Mouse (Mus musculus) forebrain, embryonic 13.5 days (tissue): ENCODE data around the gene Dnah7a. TPM values are rescaled to one million over a fixed set of nuclear protein-coding genes. Genes with fewer than 3 reads are reported as not detected.
A peak's percentile ranks its signal among the peaks of the same experiment; 100 is the strongest.
"Not testable (repeated sequence)": the region's sequence is repeated elsewhere in the genome, so short reads cannot be mapped to it uniquely, and the experiment has no call there.

ENCODE experiments used
- ATAC-seq: fragments of 200-750 bp; cut with Nextera tagmentation; 2 replicates; pipeline ENCODE4 v1.8.0; 2017
- H3K27ac ChIP-seq: fragments of 300-500 bp; sonication (generic); 2 replicates; pipeline ENCODE4 v1.5.1; 2015; ENCODE audit warnings: inconsistent platforms, mild to moderate bottlenecking, moderate library complexity
- H3K27me3 ChIP-seq: fragments of 300-500 bp; sonication (generic); 2 replicates; pipeline ENCODE4 v1.6.1; 2015; ENCODE audit warnings: mild to moderate bottlenecking, inconsistent platforms
- H3K36me3 ChIP-seq: fragments of 300-500 bp; sonication (generic); 2 replicates; pipeline ENCODE4 v1.6.1; 2015; ENCODE audit warnings: mild to moderate bottlenecking, inconsistent platforms; ENCODE audit not compliant: poor library complexity, severe bottlenecking
- H3K4me1 ChIP-seq: fragments of 300-500 bp; sonication (generic); 2 replicates; pipeline ENCODE4 v1.6.1; 2015; ENCODE audit warnings: inconsistent platforms
- H3K4me2 ChIP-seq: fragments of 300-500 bp; sonication (generic); 2 replicates; pipeline ENCODE4 v1.6.1; 2015; ENCODE audit warnings: inconsistent platforms, mild to moderate bottlenecking, moderate library complexity
- H3K4me3 ChIP-seq: fragments of 300-500 bp; sonication (generic); 2 replicates; pipeline ENCODE4 v1.5.1; 2015; ENCODE audit warnings: mild to moderate bottlenecking, inconsistent platforms
- H3K9ac ChIP-seq: fragments of 300-500 bp; sonication (generic); 2 replicates; pipeline ENCODE4 v1.6.1; 2015; ENCODE audit warnings: mild to moderate bottlenecking, inconsistent platforms
- H3K9me3 ChIP-seq: fragments of 300-500 bp; sonication (generic); replicated peaks from 2 replicates; pipeline ENCODE4 v1.6.1; 2016; ENCODE audit warnings: inconsistent platforms
- WGBS: fragments of 180-500 bp; shearing (Covaris S2); methylation state at CpG from one replicate; pipeline ENCODE4 v1.1.7; 2015; 5-methylcytosine and 5-hydroxymethylcytosine counted together
- polyA plus RNA-seq: library from polyadenylated mRNA; unstranded; fragments of >200 nt; fragmentation: Nextera tagmentation; extraction: Ambion mirVana; gene quantifications from 2 replicates; pipeline ENCODE4 v1.2.1, GENCODE M21; 2015

The Dnah7a gene
- polyA plus RNA-seq = 7.6 and 8.5 TPM in 2 replicates

DNA sequence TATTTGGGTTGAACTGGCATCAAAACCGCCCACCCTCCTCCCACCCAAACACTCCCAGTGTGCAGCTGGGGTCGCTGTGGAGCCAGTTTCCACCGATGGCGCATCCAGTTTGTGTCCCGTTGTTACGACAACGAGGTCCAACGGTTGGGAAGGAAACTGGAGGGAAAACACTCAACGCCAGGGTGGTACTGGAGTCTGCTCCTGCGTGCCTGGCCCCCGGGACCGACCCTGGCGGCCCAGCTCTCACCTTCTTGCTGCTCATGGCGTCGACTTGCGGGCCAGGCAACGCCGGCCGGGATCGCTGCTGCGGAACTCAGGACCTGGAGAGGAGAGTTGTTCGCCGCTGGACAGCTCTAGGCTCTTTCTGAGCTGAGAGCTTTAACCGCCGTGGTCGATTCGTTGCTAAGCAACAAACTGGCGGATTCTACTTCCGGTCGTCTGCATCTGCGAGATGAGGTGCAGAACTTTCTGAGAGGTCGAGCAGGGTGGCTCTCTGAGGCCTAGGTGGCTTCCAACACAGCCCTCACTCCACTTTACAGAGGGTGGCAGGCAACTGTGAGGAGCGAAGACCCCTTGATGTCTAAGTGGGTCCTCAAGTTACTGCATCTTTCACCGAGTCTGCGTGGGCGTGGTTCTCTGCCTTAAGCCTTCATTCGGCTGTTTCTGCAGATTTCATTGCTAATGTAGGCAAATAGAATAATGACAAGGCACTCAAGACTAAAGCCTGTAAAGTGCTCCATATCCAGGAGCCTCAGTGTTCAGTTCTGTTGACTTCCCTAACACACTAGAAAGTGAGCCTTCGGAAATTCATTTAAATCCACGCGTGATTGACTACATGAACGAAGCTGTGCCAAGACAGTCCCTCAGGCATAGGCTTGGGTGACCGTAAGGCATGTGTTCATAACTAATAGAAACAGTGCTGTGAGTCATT, at the start of gene Dnah7a:
Gene Dnah7a (minus strand): TSS at position 354 of the 931 bp plus-strand sequence.
- Histone ChIP-seq H3K4me2 (peak within 1 kb of the TSS; percentile 78), H3K9me3 (no peaks in the 10 kb centered on the region), H3K4me3 (peak within 1 kb of the TSS; percentile 57), H3K27me3 (no peaks in the 10 kb centered on the region), H3K9ac (peak within 1 kb of the TSS; percentile 73), H3K36me3 (no peaks in the 10 kb centered on the region), H3K27ac (peak within 1 kb of the TSS; percentile 70), H3K4me1 (peaks cover 12% of the 10 kb centered on the region; the same call in 1 of the 2 replicates)
- 14% methylated on average over 41 of the region's 42 CpGs for WGBS
- ATAC-seq = peak; percentile 90

DNA sequence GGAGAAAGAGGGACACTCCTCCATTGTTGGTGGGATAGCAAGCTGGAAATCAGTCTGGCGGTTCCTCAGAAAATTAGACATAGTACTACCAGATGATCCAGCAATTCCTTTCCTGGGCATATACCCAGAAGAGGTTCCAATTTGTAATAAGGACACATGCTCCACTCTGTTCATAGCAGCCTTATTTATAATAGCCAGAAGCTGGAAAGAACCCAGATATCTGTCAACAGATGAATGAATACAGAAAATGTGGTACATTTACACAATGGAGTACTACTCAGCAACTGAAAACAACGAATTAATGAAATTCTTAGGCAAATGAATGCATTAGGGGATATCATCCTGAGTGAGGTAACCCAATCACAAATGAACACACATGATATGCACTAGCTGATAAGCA, 46.9 kb upstream of the Dnah7a start:
- 83% methylated on average over 2 of the region's 2 CpGs for WGBS
- not testable (repeated sequence) for H3K4me1 ChIP-seq, ATAC-seq, H3K9ac ChIP-seq, H3K4me3 ChIP-seq, H3K36me3 ChIP-seq, H3K4me2 ChIP-seq, H3K9me3 ChIP-seq, H3K27me3 ChIP-seq, H3K27ac ChIP-seq

DNA sequence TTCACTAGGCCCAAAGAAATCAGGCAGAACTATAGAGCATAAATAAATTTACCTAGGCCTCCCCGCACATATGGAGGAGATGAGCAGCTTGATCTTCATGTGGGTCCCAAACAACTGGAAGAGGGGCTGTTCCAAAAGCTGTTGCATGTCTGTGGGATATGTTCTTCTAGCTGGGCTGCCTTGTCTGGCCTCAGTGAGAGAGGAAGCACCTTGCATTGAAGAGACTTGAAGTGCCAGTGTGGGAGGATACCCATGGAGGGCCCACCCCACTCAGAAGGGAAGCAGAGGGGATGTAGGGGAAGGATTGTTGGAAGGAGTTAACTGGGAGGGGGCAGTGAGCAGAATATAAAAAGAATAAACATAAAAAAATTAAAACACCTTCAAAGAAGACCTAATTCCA, 44.6 kb upstream of the Dnah7a start:
- Histone ChIP-seq H3K4me3 (no peak overlapping the region), H3K36me3 (no peaks in the 10 kb centered on the region), H3K27ac (no peak overlapping the region), H3K9ac (no peak overlapping the region), H3K4me2 (no peak overlapping the region), H3K9me3 (no peaks in the 10 kb centered on the region), H3K27me3 (no peaks in the 10 kb centered on the region; the same call in 1 of the 2 replicates), H3K4me1 (peaks cover 4% of the 10 kb centered on the region)
- no peak for ATAC-seq
- WGBS = 78% methylated on average over 1 of the region's 1 CpGs

DNA sequence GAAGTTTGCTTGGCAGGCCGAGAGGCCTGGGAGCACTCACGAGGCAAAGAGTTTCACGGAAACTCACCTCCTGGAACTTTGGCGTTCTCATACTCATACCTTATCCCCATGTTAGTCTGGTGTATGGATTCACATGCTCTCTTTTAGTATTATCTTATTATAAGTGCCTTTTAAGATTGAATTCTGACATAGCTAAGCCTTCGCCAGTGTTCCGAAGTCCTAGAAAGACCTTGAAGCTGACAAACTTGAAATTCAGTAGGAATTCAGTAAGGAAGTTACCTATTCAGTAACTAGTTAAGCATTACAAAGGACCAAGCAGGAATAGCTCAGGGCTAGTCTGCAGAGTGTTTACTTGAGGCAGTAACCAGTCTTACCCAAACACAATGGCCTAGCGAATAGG, 44.1 kb upstream of the Dnah7a start:
- not testable (repeated sequence) for H3K36me3 ChIP-seq, H3K27me3 ChIP-seq, H3K4me1 ChIP-seq, H3K4me3 ChIP-seq, H3K4me2 ChIP-seq, H3K27ac ChIP-seq, H3K9me3 ChIP-seq, ATAC-seq, H3K9ac ChIP-seq
- WGBS = 86% methylated on average over 7 of the region's 7 CpGs

DNA sequence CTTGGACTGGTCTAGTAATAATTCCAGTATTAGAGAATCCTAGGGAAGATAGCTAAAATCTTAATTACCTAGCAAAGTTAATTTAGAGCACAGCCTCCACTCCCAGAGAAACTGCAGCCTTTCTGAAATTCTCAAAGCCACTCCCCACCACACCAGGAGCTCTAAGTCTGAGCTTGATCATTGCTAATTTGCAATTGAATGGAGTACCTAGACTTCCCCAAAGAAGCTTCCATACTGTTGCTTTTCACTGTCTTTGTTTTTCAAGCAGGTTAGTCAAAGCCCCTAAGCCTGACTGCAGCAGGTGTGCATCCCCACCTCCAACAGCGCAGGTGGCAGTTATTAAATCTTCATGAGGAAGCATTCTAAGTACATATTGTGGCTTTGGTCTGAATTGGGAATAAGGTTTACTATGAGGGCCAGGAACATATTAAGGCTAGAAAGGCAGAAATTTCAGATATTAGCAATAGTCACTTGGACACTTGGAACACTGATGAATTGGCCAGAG, 43.3 kb upstream of the Dnah7a start:
- H3K27ac ChIP-seq, H3K4me2 ChIP-seq, H3K27me3 ChIP-seq, H3K9ac ChIP-seq, ATAC-seq, H3K4me3 ChIP-seq, H3K9me3 ChIP-seq, H3K36me3 ChIP-seq, H3K4me1 ChIP-seq: not testable (repeated sequence)
- 30% methylated on average over 1 of the region's 1 CpGs for WGBS

DNA sequence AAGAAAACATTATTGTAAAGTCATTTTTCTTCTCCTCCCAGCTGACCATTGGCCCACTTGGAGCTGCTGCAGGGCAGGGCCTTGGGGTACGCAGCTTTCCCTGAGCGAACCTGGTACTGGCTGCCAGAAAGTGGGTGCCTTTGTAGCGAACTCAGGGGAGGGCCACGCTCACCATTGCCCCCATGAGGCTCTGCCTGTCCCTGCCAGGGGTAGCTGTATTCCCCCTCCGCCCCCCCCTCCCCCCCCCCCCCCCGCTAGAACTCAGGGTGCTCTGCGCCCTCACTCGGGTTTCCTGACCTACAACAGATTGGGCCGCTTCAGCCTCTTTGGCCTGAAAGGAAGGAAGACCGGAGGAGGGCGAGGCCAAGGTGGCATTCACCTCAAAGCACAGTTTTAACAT, 42.0 kb upstream of the Dnah7a start:
- Histone ChIP-seq H3K4me2 (no peak overlapping the region), H3K27ac (no peak overlapping the region), H3K4me3 (no peak overlapping the region), H3K36me3 (no peaks in the 10 kb centered on the region), H3K27me3 (peaks cover 13% of the 10 kb centered on the region), H3K9ac (no peak overlapping the region), H3K4me1 (peaks cover 4% of the 10 kb centered on the region), H3K9me3 (no peaks in the 10 kb centered on the region)
- ATAC-seq = no peak; the same call in 1 of the 2 replicates
- 17% methylated on average over 7 of the region's 11 CpGs for WGBS

DNA sequence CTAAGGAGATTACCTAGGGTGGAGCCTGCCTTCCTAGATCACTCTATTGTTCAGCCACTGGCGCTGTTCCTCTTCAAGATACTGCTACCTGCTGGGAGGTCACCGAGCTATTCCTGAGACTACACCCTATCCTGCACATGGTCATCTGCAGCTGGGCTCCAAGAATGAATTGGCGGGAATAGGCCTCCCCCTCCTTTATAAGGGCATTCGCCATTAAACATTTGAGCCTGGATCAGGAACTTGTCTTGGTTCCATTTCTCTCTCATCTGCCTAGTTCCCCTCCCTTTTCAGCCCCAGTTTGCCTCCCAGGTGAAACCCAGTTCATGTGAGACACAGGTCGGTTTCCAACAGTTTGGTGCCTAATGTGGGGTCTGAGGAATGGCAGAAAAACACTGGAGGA, 39.4 kb upstream of the Dnah7a start:
- no peak overlapping the region for H3K9ac ChIP-seq
- no peaks in the 10 kb centered on the region for H3K9me3 ChIP-seq
- no peak overlapping the region for H3K4me2 ChIP-seq
- 57% methylated on average over 5 of the region's 5 CpGs for WGBS
- peaks cover 5% of the 10 kb centered on the region for H3K4me1 ChIP-seq
- no peak overlapping the region for H3K27ac ChIP-seq
- no peaks in the 10 kb centered on the region for H3K36me3 ChIP-seq
- no peak overlapping the region for H3K4me3 ChIP-seq
- no peak for ATAC-seq
- peaks cover 29% of the 10 kb centered on the region for H3K27me3 ChIP-seq

DNA sequence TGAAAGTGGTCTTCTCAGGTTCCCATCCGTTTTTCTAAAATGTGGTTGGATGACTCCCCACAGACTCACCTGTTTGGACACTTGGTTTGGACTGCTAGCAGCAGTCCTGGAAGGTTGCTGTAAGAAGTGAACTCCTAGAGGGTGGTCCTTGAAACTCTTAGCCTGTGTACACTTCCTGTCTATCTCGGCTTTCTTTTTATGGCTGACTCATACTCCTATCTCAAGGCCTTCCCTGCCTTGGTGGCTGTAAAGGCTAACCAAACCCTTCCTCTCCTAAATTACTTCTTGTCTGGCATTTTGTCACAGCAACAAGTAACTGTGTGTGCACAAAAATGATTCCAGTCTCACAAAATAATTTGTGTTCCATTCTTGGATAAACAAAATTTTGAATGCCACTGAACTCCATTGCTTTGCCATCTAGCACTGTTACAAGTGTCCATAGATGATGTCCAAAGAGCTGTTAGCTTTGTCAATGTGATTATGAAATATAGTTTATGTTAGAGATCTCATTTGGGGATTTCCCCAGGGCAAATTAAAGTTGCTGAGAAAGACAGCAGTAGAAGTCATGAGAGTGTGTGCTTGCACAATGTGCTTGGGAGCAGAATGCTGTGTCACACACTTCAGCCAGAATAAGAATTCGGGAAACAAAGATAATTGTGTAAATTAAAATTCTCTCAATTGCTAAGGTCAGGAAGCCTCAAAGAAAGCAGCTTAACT, 35.3 kb upstream of the Dnah7a start:
- ATAC-seq = no peak

DNA sequence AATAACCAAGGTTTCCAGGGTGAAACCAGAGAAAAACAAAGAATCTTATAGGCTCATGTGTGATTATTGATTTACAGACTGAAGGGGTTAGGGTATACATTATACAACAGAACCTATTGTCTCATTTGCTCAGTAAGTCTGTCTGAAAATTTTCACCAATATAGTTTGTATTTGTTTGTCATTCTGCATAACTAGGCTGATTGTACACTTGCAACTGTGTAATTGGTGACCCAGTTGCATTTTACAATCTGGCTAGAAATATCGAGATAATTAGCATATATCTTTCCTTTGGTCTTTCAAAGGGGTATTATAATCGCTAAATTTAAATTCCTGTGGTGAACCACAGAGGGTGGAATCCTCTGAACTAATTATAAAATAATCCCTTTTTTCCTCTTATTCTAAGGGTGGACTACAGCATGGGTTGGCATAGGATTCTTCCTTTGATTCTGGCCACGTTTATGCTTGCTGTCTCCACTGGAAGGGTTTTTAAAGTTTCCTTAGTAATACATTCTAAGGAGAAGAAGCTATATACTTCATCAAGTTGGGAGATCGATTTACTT, 34.3 kb upstream of the Dnah7a start:
- Histone ChIP-seq H3K36me3 (no peaks in the 10 kb centered on the region), H3K4me3 (no peak overlapping the region), H3K4me2 (no peak overlapping the region), H3K27ac (no peak overlapping the region), H3K27me3 (peaks cover 57% of the 10 kb centered on the region), H3K9ac (no peak overlapping the region), H3K9me3 (no peaks in the 10 kb centered on the region), H3K4me1 (peaks cover 5% of the 10 kb centered on the region; the same call in 1 of the 2 replicates)
- WGBS = 32% methylated on average over 4 of the region's 4 CpGs
- ATAC-seq = peak; percentile 59

More for the DNA sequence above, 35.3 kb upstream of the Dnah7a start:
- Histone ChIP-seq H3K4me1 (peaks cover 5% of the 10 kb centered on the region; the same call in 1 of the 2 replicates), H3K27me3 (peaks cover 50% of the 10 kb centered on the region), H3K9me3 (no peaks in the 10 kb centered on the region), H3K27ac (no peak overlapping the region), H3K4me2 (no peak overlapping the region), H3K4me3 (no peak overlapping the region), H3K36me3 (no peaks in the 10 kb centered on the region), H3K9ac (no peak overlapping the region)
- WGBS = 85% methylated on average over 3 of the region's 3 CpGs

DNA sequence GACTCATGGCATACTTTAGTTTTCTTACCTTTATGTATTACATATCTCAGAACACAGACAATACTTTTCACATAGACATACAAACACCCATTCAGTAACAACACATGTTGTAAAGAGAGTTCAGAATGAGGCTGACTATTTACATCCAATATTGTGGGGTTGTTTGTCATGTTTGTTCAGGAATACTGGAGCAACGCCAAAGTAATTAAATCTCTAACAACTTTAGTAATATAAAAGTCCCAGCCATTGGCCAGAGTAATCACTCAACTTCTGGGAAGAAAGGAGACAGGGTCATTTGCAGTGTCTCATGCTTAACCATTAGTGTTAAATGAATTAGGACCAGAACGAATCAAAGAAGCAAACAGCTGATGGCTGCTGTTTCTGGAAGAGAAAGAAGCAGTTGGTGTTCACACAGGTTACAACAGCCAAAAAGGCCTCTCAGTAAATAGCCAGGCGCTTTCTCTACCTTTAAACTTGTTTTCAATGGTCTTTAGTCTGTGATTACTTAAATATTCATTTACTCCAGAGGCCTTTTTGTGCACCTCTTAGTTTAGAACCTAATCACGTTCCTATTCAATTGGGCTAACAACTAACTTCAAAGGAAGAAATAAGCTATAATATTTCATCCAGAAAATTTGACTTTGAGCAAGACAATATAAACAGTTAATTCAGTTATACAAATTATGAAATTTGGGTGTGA, 33.6 kb upstream of the Dnah7a start:
- not testable (repeated sequence) for H3K4me1 ChIP-seq, H3K4me2 ChIP-seq, H3K27ac ChIP-seq, H3K36me3 ChIP-seq, H3K9ac ChIP-seq, H3K9me3 ChIP-seq, H3K4me3 ChIP-seq
- peaks cover 58% of the 10 kb centered on the region for H3K27me3 ChIP-seq
- WGBS = 19% methylated on average over 3 of the region's 4 CpGs
- peak; percentile 88 for ATAC-seq

DNA sequence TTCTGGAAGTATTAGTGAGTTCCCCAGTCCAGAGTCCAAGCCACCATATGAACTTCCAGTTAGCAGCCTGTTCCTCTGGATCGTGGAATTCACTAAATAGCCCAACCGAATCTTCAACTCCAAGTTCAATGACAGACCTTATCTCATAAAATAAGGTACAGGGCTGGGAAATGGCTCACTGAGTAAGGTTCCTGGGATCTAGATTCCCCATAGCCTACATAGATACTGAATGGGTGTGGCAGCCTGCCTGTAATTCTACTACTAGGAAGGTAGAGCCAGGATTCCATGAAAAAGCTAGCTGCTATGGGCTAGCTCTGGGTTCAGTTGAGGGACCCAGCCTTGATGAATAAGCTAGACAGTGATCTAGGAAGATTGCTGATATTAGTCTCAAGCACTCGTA, 30.0 kb upstream of the Dnah7a start:
- Histone ChIP-seq H3K4me1 (peaks cover 5% of the 10 kb centered on the region; the same call in 1 of the 2 replicates), H3K27me3 (peaks cover 38% of the 10 kb centered on the region), H3K9ac (no peak overlapping the region), H3K4me3 (no peak overlapping the region), H3K4me2 (no peak overlapping the region), H3K27ac (no peak overlapping the region), H3K9me3 (no peaks in the 10 kb centered on the region), H3K36me3 (no peaks in the 10 kb centered on the region)
- 95% methylated on average over 3 of the region's 3 CpGs for WGBS
- no peak for ATAC-seq
